Mouse (Mus musculus) ES-Bruce4 (cell line): ENCODE data around the gene Uqcc2.

ENCODE experiments used
- CTCF ChIP-seq: IDR thresholded peaks from one replicate; pipeline ENCODE4 v1.8.1; 2011; ENCODE audit warnings: low read depth, low read length
- POLR2A ChIP-seq: IDR thresholded peaks from one replicate; pipeline ENCODE4 v1.8.1; 2011; ENCODE audit warnings: low read length; ENCODE audit not compliant: insufficient read depth

GRCm38 (mm10) chr17:27126974-27127373, 6.7 kb downstream of the Uqcc2 start:
- no peak for TF ChIP-seq POLR2A
- no peak for TF ChIP-seq CTCF
